Mouse (Mus musculus) stomach, embryonic 15.5 days (tissue): ENCODE data around the gene Abcg4. TPM values are rescaled to one million over a fixed set of nuclear protein-coding genes. Genes with fewer than 3 reads are reported as not detected.
"Not testable (repeated sequence)": the region's sequence is repeated elsewhere in the genome, so short reads cannot be mapped to it uniquely, and the experiment has no call there.

Experiments used
- ATAC-seq: fragments of 200-750 bp; cut with Nextera tagmentation; 2 replicates; pipeline ENCODE4 v1.8.0; 2017; ENCODE audit warnings: low read depth, moderate number of reproducible peaks, moderate TSS enrichment; ENCODE audit not compliant: insufficient read depth, low FRiP score
- H3K27ac ChIP-seq: fragments of 300-500 bp; sonication (generic); 2 replicates; pipeline ENCODE4 v1.5.1; 2015; ENCODE audit warnings: mild to moderate bottlenecking, inconsistent platforms
- H3K27me3 ChIP-seq: fragments of 300-500 bp; sonication (generic); replicated peaks from 2 replicates; pipeline ENCODE4 v1.6.1; 2015; ENCODE audit warnings: inconsistent platforms
- H3K36me3 ChIP-seq: fragments of 300-500 bp; sonication (generic); 2 replicates; pipeline ENCODE4 v1.6.1; 2015; ENCODE audit warnings: inconsistent platforms
- H3K4me1 ChIP-seq: fragments of 300-500 bp; sonication (generic); 2 replicates; pipeline ENCODE4 v1.6.1; 2015; ENCODE audit warnings: inconsistent platforms
- H3K4me2 ChIP-seq: fragments of 300-500 bp; sonication (generic); 2 replicates; pipeline ENCODE4 v1.6.1; 2015; ENCODE audit warnings: mild to moderate bottlenecking, inconsistent platforms
- H3K4me3 ChIP-seq: fragments of 300-500 bp; sonication (generic); replicated peaks from 2 replicates; pipeline ENCODE4 v1.5.1; 2015; ENCODE audit warnings: inconsistent platforms
- H3K9ac ChIP-seq: fragments of 300-500 bp; sonication (generic); 2 replicates; pipeline ENCODE4 v1.6.1; 2015; ENCODE audit warnings: inconsistent platforms
- H3K9me3 ChIP-seq: fragments of 300-500 bp; sonication (generic); 2 replicates; pipeline ENCODE4 v1.6.1; 2016; ENCODE audit warnings: inconsistent platforms
- whole genome bisulfite sequencing: fragments of 180-500 bp; shearing (Covaris S2); methylation state at CpG from one replicate; pipeline ENCODE4 v1.1.7; 2015; 5-methylcytosine and 5-hydroxymethylcytosine counted together
- polyA plus RNA-seq: library from polyadenylated mRNA; unstranded; fragments of >200 nt; fragmentation: Nextera tagmentation; extraction: Ambion mirVana; gene quantifications from 2 replicates; pipeline ENCODE4 v1.2.1, GENCODE M21; 2015

The Abcg4 gene
- polyA plus RNA-seq, 1 experiment from 2014 or later: 5.1 TPM

DNA sequence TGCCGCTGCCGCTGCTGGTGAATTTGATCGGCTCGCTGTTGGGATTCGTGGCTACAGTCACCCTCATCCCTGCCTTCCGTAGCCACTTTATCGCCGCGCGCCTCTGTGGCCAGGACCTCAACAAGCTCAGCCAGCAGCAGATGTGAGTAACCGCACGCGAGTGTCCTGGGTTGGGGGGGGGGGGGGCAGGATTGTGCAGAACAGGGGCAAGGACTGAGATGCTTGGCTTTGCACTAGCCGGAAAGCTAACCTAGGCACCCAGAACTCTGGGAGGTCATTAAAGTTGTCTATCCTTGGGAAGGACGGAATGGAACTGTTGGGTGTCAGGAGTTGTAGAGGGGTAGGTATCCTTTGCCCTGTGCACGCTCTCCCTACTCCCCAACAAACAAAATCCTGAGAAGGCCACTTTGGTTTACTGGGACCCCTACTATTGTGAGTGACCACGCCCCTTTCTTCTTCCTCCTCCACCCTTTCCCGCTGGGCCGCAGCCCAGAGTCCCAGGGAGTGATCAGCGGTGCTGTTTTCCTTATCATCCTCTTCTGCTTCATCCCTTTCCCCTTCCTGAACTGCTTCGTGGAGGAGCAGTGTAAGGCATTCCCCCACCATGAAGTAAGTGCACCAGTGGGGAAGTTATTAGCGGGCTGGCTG, 38.8 kb upstream of the Abcg4 start:
- H3K4me2 ChIP-seq: peak overlapping the region; percentile 74
- H3K36me3 ChIP-seq: peaks cover 14% of the 10 kb centered on the region
- H3K4me1 ChIP-seq: peaks cover 13% of the 10 kb centered on the region
- peak; percentile 30 for ATAC-seq
- H3K27ac ChIP-seq: peak overlapping the region; percentile 95
- H3K27me3 ChIP-seq: no peaks in the 10 kb centered on the region
- under 1% methylated on average over 22 of the region's 22 CpGs for WGBS
- no peaks in the 10 kb centered on the region for H3K9me3 ChIP-seq
- peak overlapping the region; percentile 72 for H3K4me3 ChIP-seq
- peak overlapping the region; percentile 63 for H3K9ac ChIP-seq

DNA sequence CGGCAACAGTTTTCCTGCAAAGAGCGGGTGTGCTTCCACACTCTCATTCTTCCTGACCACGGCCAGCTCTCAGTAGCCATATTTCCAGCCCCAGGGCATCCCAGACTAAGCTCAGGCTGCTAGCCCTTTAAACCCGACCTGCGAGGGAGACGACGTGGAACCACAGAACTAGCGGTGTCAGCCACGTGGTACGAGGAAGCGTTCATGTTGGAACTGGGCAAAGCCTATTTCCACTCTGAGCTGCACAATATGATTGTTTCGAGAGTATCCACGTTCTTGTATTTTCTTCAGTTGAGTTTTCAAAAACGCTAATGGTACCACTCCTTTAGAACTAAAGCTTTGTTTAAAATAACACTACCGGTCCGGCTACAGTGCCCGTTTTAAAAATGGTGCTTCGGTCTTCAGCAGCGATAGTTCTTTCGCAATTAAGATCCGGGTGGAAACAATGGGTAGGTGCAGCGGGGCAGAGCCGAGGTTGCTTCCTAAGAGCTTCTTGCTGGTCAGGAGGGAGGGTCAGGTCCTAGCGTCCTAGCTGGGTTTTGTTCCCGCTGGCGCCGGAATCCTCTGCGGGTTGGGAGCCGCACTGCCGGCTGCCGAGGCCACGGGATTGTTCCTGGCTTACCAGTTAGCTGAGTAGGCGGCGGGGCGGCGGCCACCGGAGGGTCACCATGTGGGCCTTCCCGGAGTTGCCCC, 38.1 kb upstream of the Abcg4 start:
- H3K36me3 ChIP-seq: peaks cover 9% of the 10 kb centered on the region
- H3K27me3 ChIP-seq: no peaks in the 10 kb centered on the region
- H3K4me1 ChIP-seq: peaks cover 13% of the 10 kb centered on the region
- no peaks in the 10 kb centered on the region for H3K9me3 ChIP-seq
- WGBS: under 1% methylated on average over 38 of the region's 38 CpGs
- peak; percentile 90 for ATAC-seq
- peak overlapping the region; percentile 95 for H3K27ac ChIP-seq
- peak overlapping the region; percentile 63 for H3K9ac ChIP-seq
- peak overlapping the region; percentile 74 for H3K4me2 ChIP-seq
- peak overlapping the region; percentile 72 for H3K4me3 ChIP-seq

DNA sequence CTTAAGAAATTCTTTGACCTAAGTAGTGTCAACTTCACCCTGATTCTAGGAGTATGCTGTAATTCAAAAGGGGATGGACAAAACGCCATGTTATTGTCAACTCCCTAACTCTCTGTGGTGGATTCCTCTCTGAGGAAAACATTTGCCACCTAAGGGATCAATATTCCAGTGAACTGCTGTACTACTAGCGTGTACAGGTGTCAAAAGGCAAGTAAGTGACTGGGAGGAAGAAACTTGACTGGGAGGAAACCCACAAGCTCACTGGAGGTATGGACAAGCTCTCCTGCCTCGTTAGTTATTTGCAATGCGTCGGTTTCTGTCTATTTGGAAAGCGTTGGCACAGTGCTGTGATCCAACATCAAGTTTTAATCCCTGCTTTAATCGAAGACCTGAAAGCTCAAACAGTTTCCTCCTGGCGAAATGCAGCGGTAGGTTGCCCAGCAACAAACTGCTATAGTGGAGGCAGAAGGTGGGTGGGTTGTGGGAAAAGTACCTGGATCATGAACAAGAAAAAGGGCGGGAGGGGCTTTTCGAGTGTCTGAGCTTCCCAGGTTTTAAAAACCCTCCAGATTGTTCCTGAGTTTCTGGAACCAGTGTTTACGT, 37.5 kb upstream of the Abcg4 start, which contains the start of gene Dpagt1:
TSS of gene Dpagt1 (plus strand) at position 252 of the 603 bp plus-strand sequence.
- Histone ChIP-seq H3K4me2 (peak within 1 kb of the TSS; percentile 74), H3K36me3 (peaks cover 3% of the 10 kb centered on the region; the same call in 1 of the 2 replicates), H3K9me3 (no peaks in the 10 kb centered on the region), H3K4me3 (peak within 1 kb of the TSS; percentile 72), H3K4me1 (peaks cover 16% of the 10 kb centered on the region), H3K27me3 (no peaks in the 10 kb centered on the region), H3K9ac (peak within 1 kb of the TSS; percentile 63), H3K27ac (peak within 1 kb of the TSS; percentile 95)
- peak; percentile 36; the same call in 1 of the 2 replicates for ATAC-seq
- 2% methylated on average over 12 of the region's 12 CpGs for WGBS

DNA sequence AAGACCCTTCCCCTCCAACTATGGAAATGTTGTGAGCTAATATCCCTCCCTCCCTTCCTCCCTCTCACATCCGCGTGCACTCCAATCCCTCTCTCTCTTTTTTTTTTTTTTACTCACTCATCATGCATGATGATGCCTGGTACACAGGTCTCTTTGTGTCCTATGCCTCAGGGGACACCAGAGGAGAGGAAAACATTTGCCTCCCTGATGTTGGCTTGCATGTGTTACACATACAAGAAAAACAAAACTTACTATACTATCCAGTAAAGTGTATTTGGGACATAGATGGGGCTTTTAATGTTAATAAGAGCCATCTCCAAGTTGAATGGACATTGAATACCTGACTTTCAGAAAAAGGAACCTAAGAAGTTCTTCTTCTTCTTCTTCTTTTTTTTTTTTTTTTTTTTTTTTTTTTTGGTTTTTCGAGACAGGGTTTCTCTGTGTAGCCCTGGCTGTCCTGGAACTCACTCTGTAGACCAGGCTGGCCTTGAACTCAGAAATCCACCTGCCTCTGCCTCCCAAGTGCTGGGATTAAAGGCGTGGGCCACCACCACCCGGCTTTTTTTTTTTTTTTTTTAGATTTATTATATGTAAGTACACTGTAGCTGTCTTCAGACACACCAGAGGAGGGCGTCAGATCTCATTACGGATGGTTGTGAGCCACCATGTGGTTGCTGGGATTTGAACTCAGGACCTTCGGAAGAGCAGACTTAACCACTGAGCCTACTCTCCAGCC, 36.8 kb upstream of the Abcg4 start:
- H3K36me3 ChIP-seq, H3K27me3 ChIP-seq, H3K9me3 ChIP-seq, H3K9ac ChIP-seq, ATAC-seq: not testable (repeated sequence)
- Histone ChIP-seq H3K4me3 (peak overlapping the region; percentile 72; the same call in 1 of the 2 replicates), H3K4me1 (peaks cover 21% of the 10 kb centered on the region), H3K4me2 (peak overlapping the region; percentile 74), H3K27ac (peak overlapping the region; percentile 95)
- 55% methylated on average over 7 of the region's 8 CpGs for WGBS

DNA sequence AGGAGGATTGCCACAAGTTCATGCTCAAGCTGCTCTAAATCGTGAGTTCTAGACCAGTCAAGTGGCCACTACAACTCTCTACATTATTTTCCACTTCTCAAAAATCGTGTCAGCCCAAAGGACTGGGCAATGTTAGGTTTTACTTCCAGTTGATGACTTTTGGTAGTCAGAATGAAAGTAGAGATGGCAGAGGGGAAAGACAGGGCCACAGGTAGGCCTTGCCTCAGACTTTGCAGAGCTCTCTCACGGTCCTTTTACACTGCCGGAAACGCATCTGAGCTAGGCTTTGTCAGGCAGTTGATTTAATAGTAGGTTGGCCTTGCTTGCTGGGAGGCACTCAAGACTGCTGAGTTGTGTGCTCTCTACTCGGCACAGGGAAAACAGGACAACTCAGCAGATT, 35.7 kb upstream of the Abcg4 start:
- no peak overlapping the region for H3K4me3 ChIP-seq
- no peak overlapping the region for H3K27ac ChIP-seq
- no peak overlapping the region for H3K4me2 ChIP-seq
- no peak for ATAC-seq
- WGBS: 71% methylated on average over 6 of the region's 6 CpGs
- H3K36me3 ChIP-seq: no peaks in the 10 kb centered on the region
- H3K4me1 ChIP-seq: peaks cover 25% of the 10 kb centered on the region
- no peaks in the 10 kb centered on the region for H3K9me3 ChIP-seq
- no peak overlapping the region for H3K9ac ChIP-seq
- no peaks in the 10 kb centered on the region for H3K27me3 ChIP-seq

DNA sequence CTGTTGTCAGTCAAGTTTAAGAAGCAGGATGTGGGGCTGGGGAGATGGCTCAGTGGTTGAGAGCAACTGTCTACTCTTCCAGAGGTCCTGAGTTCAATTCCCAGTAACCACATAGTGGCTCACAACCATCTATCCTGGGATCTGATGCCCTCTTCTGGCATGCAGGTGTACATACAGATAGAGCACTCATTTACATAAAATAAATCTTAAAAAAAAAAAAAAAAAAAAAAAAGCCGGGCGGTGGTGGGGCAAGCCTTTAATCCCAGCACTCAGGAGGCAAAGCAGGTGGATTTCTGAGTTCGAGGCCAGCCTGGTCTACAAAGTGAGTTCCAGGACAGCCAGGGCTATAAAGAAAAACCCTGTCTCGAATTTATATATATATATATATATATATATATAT, 35.2 kb upstream of the Abcg4 start:
- H3K9ac ChIP-seq, ATAC-seq, H3K4me2 ChIP-seq, H3K27ac ChIP-seq, H3K9me3 ChIP-seq, H3K4me3 ChIP-seq, H3K27me3 ChIP-seq, H3K36me3 ChIP-seq: not testable (repeated sequence)
- 72% methylated on average over 4 of the region's 4 CpGs for WGBS
- peaks cover 30% of the 10 kb centered on the region for H3K4me1 ChIP-seq

DNA sequence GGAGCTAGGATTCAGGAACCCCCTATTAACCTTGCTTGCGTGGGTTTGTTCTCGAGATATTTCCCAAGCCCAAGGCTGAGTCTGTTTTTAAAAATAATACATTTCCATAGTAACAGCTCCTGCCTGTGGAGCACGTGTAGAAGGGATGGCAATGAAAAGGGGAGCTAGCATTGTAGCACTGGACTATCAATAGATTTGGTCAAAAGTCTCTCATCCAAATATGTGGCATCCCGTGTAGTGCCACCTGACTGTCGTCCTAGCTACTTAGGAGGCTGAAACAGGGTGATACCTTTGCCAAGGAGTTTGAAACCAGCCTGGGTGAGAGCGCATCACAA, 32.4 kb upstream of the Abcg4 start:
- H3K27me3 ChIP-seq: no peaks in the 10 kb centered on the region
- ATAC-seq: no peak
- peaks cover 32% of the 10 kb centered on the region for H3K4me1 ChIP-seq
- H3K36me3 ChIP-seq: peaks cover 3% of the 10 kb centered on the region
- peak overlapping the region; percentile 98 for H3K4me3 ChIP-seq
- WGBS: 15% methylated on average over 6 of the region's 6 CpGs
- peak overlapping the region; percentile 25; the same call in 1 of the 2 replicates for H3K9ac ChIP-seq
- H3K9me3 ChIP-seq: no peaks in the 10 kb centered on the region
- H3K27ac ChIP-seq: peak overlapping the region; percentile 76
- H3K4me2 ChIP-seq: peak overlapping the region; percentile 88

DNA sequence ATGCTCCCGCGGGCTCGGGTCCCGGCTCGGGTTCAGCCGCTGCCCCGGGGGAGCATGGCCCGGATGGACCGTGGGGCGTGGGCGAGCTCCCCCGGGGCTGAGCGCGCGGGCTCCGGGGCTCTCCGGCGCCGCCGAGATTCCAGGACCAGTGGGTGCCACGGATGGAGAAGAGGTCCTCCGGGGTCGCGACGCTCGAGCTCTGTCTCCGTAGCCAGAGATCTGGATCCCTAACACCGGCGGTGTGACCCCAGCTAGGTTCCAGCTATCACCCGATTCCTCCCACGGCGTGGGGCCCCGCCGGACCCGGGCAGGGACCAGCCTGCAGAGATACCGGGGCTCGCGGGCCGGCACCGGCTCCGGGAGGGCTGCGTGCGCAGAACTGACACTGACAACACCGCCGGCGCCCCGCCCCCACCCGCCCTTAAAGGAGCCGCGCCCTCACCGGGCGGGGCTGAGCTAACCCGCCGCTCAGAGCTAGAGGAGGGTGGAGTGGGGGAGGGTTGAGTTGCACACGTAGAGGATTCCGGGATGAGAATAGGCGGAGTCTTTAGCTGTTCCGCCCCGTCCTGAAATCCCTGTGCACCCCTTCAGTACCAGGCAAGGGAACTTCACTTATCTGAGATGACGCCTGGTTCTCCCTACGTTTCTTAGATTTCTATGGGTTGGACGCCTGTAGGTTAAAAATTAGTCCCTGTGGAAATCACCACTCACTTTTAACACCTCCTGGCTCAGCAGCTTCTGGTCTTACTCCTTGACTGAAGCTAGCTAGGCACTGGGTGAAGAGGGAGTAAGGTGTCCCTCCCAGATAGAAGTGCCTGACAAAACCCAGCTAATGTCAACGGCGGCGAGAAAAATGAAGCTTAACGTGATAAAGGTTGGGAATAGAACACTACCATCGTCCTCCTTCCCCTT, 31.7 kb upstream of the Abcg4 start, which contains the start of gene C2cd2l:
TSS of gene C2cd2l (minus strand) at position 399 of the 912 bp plus-strand sequence.
- peak within 1 kb of the TSS; percentile 76 for H3K27ac ChIP-seq
- peak within 1 kb of the TSS; percentile 88 for H3K4me2 ChIP-seq
- peaks cover 30% of the 10 kb centered on the region for H3K4me1 ChIP-seq
- peak; percentile 99 for ATAC-seq
- H3K4me3 ChIP-seq: peak within 1 kb of the TSS; percentile 98
- H3K9me3 ChIP-seq: no peaks in the 10 kb centered on the region
- H3K27me3 ChIP-seq: no peaks in the 10 kb centered on the region
- H3K9ac ChIP-seq: peak within 1 kb of the TSS; percentile 81
- under 1% methylated on average over 62 of the region's 67 CpGs for WGBS
- peaks cover 5% of the 10 kb centered on the region for H3K36me3 ChIP-seq

DNA sequence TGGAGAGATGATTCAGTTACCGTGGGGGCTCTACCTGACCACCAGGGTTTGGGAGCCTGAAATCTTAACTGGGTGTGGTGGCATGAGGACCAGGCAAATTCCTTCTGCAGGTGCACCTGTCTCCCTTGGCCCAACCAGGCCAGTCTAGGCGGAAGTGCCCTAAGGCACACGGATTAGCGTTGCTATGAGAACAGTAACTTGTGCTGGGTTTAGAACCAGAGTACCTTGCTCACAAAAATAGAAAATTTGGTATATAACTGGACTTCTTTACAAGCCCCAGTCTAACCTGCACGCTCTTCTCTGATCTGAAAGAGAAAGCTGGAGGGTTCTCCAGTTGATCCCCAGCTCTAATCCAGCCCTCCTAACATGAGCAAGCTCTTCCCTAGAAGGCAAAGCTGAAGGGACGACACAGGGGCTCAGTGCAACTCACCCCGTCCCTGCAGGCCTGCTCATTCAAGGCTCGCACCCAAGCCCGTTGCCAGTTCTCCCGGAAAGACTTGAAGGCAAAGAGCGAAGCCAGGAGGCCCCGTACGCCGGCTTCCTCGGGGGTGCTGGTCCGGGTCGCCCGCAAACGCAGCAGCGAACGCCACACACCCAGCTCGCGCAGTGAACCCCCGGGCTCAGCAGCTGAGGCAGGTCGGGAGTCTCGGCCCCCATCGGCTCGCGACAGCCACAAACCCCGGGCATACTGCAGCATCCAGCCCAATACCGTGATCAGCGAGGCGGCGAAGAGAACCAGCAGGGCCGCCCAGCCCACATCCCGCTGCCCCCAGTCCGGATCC, 30.9 kb upstream of the Abcg4 start:
- H3K4me1 ChIP-seq: peaks cover 30% of the 10 kb centered on the region
- peak overlapping the region; percentile 98 for H3K4me3 ChIP-seq
- no peaks in the 10 kb centered on the region for H3K9me3 ChIP-seq
- 3% methylated on average over 37 of the region's 37 CpGs for WGBS
- peak overlapping the region; percentile 64 for H3K27ac ChIP-seq
- H3K4me2 ChIP-seq: peak overlapping the region; percentile 88
- H3K36me3 ChIP-seq: peaks cover 11% of the 10 kb centered on the region
- H3K27me3 ChIP-seq: no peaks in the 10 kb centered on the region
- 0 out of 2 replicates have a peak, but pooled peaks have one; percentile 0 for ATAC-seq
- peak overlapping the region; percentile 81 for H3K9ac ChIP-seq

DNA sequence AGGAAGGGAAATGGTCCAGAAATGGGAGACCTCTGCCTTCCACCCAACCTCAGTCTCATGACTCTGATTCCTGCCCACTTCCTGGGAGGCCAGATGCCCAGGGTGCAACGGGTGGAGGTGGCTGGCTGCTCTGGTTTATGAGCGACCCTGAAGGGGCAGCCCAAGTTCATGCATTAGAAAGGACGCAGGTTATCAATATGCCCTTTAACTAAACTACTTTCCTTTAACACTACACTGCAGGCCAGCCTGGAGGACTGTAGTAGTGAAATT, 30.3 kb upstream of the Abcg4 start:
- Histone ChIP-seq H3K9me3 (no peaks in the 10 kb centered on the region), H3K36me3 (peaks cover 14% of the 10 kb centered on the region), H3K4me2 (peak overlapping the region; percentile 88), H3K4me1 (peaks cover 30% of the 10 kb centered on the region), H3K27ac (0 out of 2 replicates have a peak overlapping the region, but pooled peaks have one; percentile 3), H3K9ac (no peak overlapping the region), H3K4me3 (peak overlapping the region; percentile 98), H3K27me3 (no peaks in the 10 kb centered on the region)
- ATAC-seq: no peak
- 27% methylated on average over 3 of the region's 3 CpGs for WGBS
